Mouse (Mus musculus): ENCODE measurements at regions not wholly inside any gene's neighbourhood (a gene's known extent, or its start where the extent isn't known, plus 50 kb on each side); places are given as distances from the start of the nearest gene placed in this dataset.

- Histone ChIP-seq H3K9ac (no peak overlapping the region), H3K4me2 (no peak overlapping the region), H3K4me3 (replicated peaks) (no peak overlapping the region), H3K9me3 (no peaks in the 10 kb centered on the region), H3K27me3 (replicated peaks) (no peaks in the 10 kb centered on the region), H3K4me1 (no peaks in the 10 kb centered on the region), H3K36me3 (no peaks in the 10 kb centered on the region), H3K27ac (no peak overlapping the region)
- no peak for ATAC-seq (ENCODE audit: insufficient read depth, low FRiP score, low read depth)
- 81% methylated on average over 5 of the region's 5 CpGs for WGBS
Observed at GRCm38 (mm10) chr6:31066861-31067260, 108.0 kb upstream of the Klf14 start.

GRCm38 (mm10) chr6:31067453-31067852 lies 108.6 kb upstream of the Klf14 start:
- ATAC-seq (ENCODE audit: insufficient read depth, low FRiP score, low read depth): no peak

GRCm38 (mm10) chr6:31069243-31069642 lies 110.4 kb upstream of the Klf14 start:
- H3K4me1 ChIP-seq: no peaks in the 10 kb centered on the region; the same call in 1 of the 2 replicates
- ATAC-seq (ENCODE audit: insufficient read depth, low FRiP score, low read depth): no peak
- 76% methylated on average over 13 of the region's 13 CpGs for WGBS

More at GRCm38 (mm10) chr6:31067453-31067852, 108.6 kb upstream of the Klf14 start:
- Histone ChIP-seq H3K4me3 (replicated peaks) (no peak overlapping the region), H3K36me3 (no peaks in the 10 kb centered on the region), H3K9ac (no peak overlapping the region), H3K4me1 (no peaks in the 10 kb centered on the region), H3K4me2 (no peak overlapping the region), H3K9me3 (no peaks in the 10 kb centered on the region), H3K27ac (no peak overlapping the region), H3K27me3 (replicated peaks) (no peaks in the 10 kb centered on the region)
- WGBS: 56% methylated on average over 7 of the region's 7 CpGs

GRCm38 (mm10) chr6:31070537-31070936 lies 111.7 kb upstream of the Klf14 start:
- Histone ChIP-seq H3K4me2 (no peak overlapping the region), H3K36me3 (no peaks in the 10 kb centered on the region), H3K9me3 (no peaks in the 10 kb centered on the region), H3K27me3 (replicated peaks) (no peaks in the 10 kb centered on the region), H3K9ac (no peak overlapping the region), H3K4me1 (peaks cover 10% of the 10 kb centered on the region), H3K4me3 (replicated peaks) (no peak overlapping the region), H3K27ac (no peak overlapping the region)
- ATAC-seq (ENCODE audit: insufficient read depth, low FRiP score, low read depth): no peak
- WGBS: 67% methylated on average over 6 of the region's 6 CpGs

More at GRCm38 (mm10) chr6:31069243-31069642, 110.4 kb upstream of the Klf14 start:
- Histone ChIP-seq H3K9me3 (no peaks in the 10 kb centered on the region), H3K36me3 (no peaks in the 10 kb centered on the region), H3K4me2 (no peak overlapping the region), H3K27me3 (replicated peaks) (no peaks in the 10 kb centered on the region), H3K4me3 (replicated peaks) (no peak overlapping the region), H3K27ac (no peak overlapping the region), H3K9ac (no peak overlapping the region)

GRCm38 (mm10) chr6:31070966-31071365 lies 112.1 kb upstream of the Klf14 start:
- H3K27me3 ChIP-seq (replicated peaks): no peaks in the 10 kb centered on the region
- H3K9ac ChIP-seq: no peak overlapping the region
- no peak for ATAC-seq (ENCODE audit: insufficient read depth, low FRiP score, low read depth)
- H3K4me3 ChIP-seq (replicated peaks): no peak overlapping the region
- H3K9me3 ChIP-seq: no peaks in the 10 kb centered on the region
- H3K27ac ChIP-seq: no peak overlapping the region
- 70% methylated on average over 9 of the region's 9 CpGs for WGBS
- H3K4me2 ChIP-seq: no peak overlapping the region
- no peaks in the 10 kb centered on the region for H3K36me3 ChIP-seq
- H3K4me1 ChIP-seq: peaks cover 12% of the 10 kb centered on the region

GRCm38 (mm10) chr6:31072072-31072471 lies 113.2 kb upstream of the Klf14 start:
- no peaks in the 10 kb centered on the region for H3K9me3 ChIP-seq

GRCm38 (mm10) chr6:31072559-31072958 lies 113.7 kb upstream of the Klf14 start:
- no peak overlapping the region for H3K27ac ChIP-seq
- H3K27me3 ChIP-seq (replicated peaks): no peaks in the 10 kb centered on the region
- WGBS: 52% methylated on average over 5 of the region's 5 CpGs
- no peak overlapping the region for H3K4me3 ChIP-seq (replicated peaks)
- H3K36me3 ChIP-seq: no peaks in the 10 kb centered on the region
- no peak overlapping the region for H3K9ac ChIP-seq
- H3K4me1 ChIP-seq: peaks cover 21% of the 10 kb centered on the region
- no peak overlapping the region for H3K4me2 ChIP-seq
- no peak for ATAC-seq (ENCODE audit: insufficient read depth, low FRiP score, low read depth)
- no peaks in the 10 kb centered on the region for H3K9me3 ChIP-seq

More at GRCm38 (mm10) chr6:31072072-31072471, 113.2 kb upstream of the Klf14 start:
- 87% methylated on average over 7 of the region's 7 CpGs for WGBS
- H3K27ac ChIP-seq: no peak overlapping the region
- H3K4me3 ChIP-seq (replicated peaks): no peak overlapping the region
- H3K4me2 ChIP-seq: no peak overlapping the region
- H3K9ac ChIP-seq: no peak overlapping the region
- no peaks in the 10 kb centered on the region for H3K27me3 ChIP-seq (replicated peaks)
- peaks cover 17% of the 10 kb centered on the region for H3K4me1 ChIP-seq
- H3K36me3 ChIP-seq: no peaks in the 10 kb centered on the region
- no peak for ATAC-seq (ENCODE audit: insufficient read depth, low FRiP score, low read depth)

GRCm38 (mm10) chr6:31073338-31073737 lies 114.5 kb upstream of the Klf14 start:
- 0 out of 2 replicates have a peak overlapping the region, but pooled peaks have one; percentile 60 for H3K27ac ChIP-seq
- WGBS: 79% methylated on average over 8 of the region's 8 CpGs
- no peak overlapping the region for H3K4me2 ChIP-seq
- H3K9me3 ChIP-seq: no peaks in the 10 kb centered on the region
- no peak for ATAC-seq (ENCODE audit: insufficient read depth, low FRiP score, low read depth)
- no peaks in the 10 kb centered on the region for H3K36me3 ChIP-seq
- H3K27me3 ChIP-seq (replicated peaks): no peaks in the 10 kb centered on the region
- peaks cover 28% of the 10 kb centered on the region for H3K4me1 ChIP-seq
- no peak overlapping the region for H3K9ac ChIP-seq
- H3K4me3 ChIP-seq (replicated peaks): no peak overlapping the region

- peak overlapping the region; percentile 60 for H3K27ac ChIP-seq
- no peak overlapping the region for H3K4me2 ChIP-seq
- no peak overlapping the region for H3K9ac ChIP-seq
- no peak; the same call in 1 of the 2 replicates for ATAC-seq (ENCODE audit: insufficient read depth, low FRiP score, low read depth)
- 34% methylated on average over 9 of the region's 9 CpGs for WGBS
- no peaks in the 10 kb centered on the region for H3K9me3 ChIP-seq
- H3K27me3 ChIP-seq (replicated peaks): no peaks in the 10 kb centered on the region
- no peak overlapping the region for H3K4me3 ChIP-seq (replicated peaks)
- H3K36me3 ChIP-seq: no peaks in the 10 kb centered on the region
- peaks cover 32% of the 10 kb centered on the region for H3K4me1 ChIP-seq
Observed at GRCm38 (mm10) chr6:31074394-31074793, 115.5 kb upstream of the Klf14 start.

GRCm38 (mm10) chr6:31075209-31075571 lies 116.3 kb upstream of the Klf14 start:
- Histone ChIP-seq H3K9ac (no peak overlapping the region), H3K36me3 (no peaks in the 10 kb centered on the region), H3K4me1 (peaks cover 35% of the 10 kb centered on the region), H3K4me3 (replicated peaks) (no peak overlapping the region), H3K4me2 (peak overlapping the region; percentile 22), H3K9me3 (no peaks in the 10 kb centered on the region), H3K27ac (peak overlapping the region; percentile 60), H3K27me3 (replicated peaks) (no peaks in the 10 kb centered on the region)
- WGBS: 55% methylated on average over 2 of the region's 2 CpGs
- ATAC-seq (ENCODE audit: insufficient read depth, low FRiP score, low read depth): peak; percentile 1; the same call in 1 of the 2 replicates

GRCm38 (mm10) chr6:31075572-31076477 lies 116.9 kb upstream of the Klf14 start:
- Histone ChIP-seq H3K9ac (no peak overlapping the region), H3K4me2 (peak overlapping the region; percentile 22), H3K9me3 (no peaks in the 10 kb centered on the region), H3K27me3 (replicated peaks) (no peaks in the 10 kb centered on the region), H3K27ac (peak overlapping the region; percentile 60), H3K36me3 (no peaks in the 10 kb centered on the region), H3K4me3 (replicated peaks) (no peak overlapping the region), H3K4me1 (peaks cover 35% of the 10 kb centered on the region)
- WGBS: 21% methylated on average over 13 of the region's 13 CpGs
- peak; percentile 68 for ATAC-seq (ENCODE audit: insufficient read depth, low FRiP score, low read depth)

GRCm38 (mm10) chr6:31076478-31076834 lies 117.6 kb upstream of the Klf14 start:
- Histone ChIP-seq H3K9ac (no peak overlapping the region), H3K4me3 (replicated peaks) (no peak overlapping the region), H3K36me3 (no peaks in the 10 kb centered on the region), H3K4me2 (no peak overlapping the region), H3K9me3 (no peaks in the 10 kb centered on the region), H3K27me3 (replicated peaks) (no peaks in the 10 kb centered on the region), H3K27ac (peak overlapping the region; percentile 59; the same call in 1 of the 2 replicates), H3K4me1 (peaks cover 35% of the 10 kb centered on the region)
- WGBS: 75% methylated on average over 6 of the region's 6 CpGs
- ATAC-seq (ENCODE audit: insufficient read depth, low FRiP score, low read depth): no peak
